Comparison of ENCODE assay signal across 27 mouse cellular contexts in the genomic region with DNA sequence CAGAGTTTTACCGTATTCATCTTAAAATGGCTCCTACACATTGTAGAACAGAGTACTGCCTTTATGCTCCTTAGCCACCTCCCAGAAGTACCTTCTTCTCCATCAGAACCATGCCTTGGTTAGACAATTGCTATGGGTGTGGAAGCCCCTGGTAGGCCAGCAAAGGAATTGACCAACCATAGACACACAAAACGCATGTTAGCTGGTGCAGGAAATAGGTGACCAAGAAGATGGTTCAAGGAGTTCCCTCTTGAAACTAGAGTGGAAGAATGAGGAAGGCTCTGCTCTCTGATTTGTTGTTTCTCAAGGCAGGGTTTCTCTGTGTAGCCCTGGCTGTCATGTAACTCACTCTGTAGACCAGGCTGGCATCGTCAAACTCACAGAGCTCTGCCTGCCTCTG.
DNase-seq lines count a peak whose midpoint lies in the region; ATAC-seq and TF ChIP-seq lines count a peak whose summit lies in the region.
"Had no signal": no experiment of that assay in that cellular context is flagged by ENCODE, and none has a peak within 500 bp of the region (broad histone marks: within the 10 kb centered on the region; RNA-seq: fewer than 3 reads in every experiment).

No protein-coding gene starts in this region.

- no peak for TF ChIP-seq POLR2A in bone marrow macrophage, adult 2 months (IDR thresholded peaks at IDR 0.05; ENCODE audit: borderline replicate concordance, low read depth, low read length)
- TF ChIP-seq POLR2A in lung, adult 2 months (IDR thresholded peaks at IDR 0.05; ENCODE audit: borderline replicate concordance, extremely low read depth, low read depth, low read length) = no peak

- H3K4me1 ChIP-seq in bone marrow macrophage, adult 2 months (ENCODE audit: control insufficient read depth, insufficient read depth, low read length) = peaks cover 59% of the 10 kb centered on the region
- H3K4me1 ChIP-seq in lung, adult 2 months (ENCODE audit: control insufficient read depth, insufficient read depth, low read length) = peaks cover 2% of the 10 kb centered on the region

- peak overlapping the region; percentile 81 for H3K27ac ChIP-seq in bone marrow macrophage, adult 2 months (ENCODE audit: insufficient read depth, low read depth, low read length)
- H3K27ac ChIP-seq: gastrocnemius, adult 2 months; heart, embryonic 15.5 days; hindbrain, embryonic 10.5 days; hindbrain, embryonic 13.5 days; hindbrain, postnatal 0 days had no signal

- 91% methylated on average over 3 of the region's 3 CpGs for WGBS in lung, adult 2 months

- no peak for DNase-seq in left cerebral cortex, adult 9 months (ENCODE audit: low spot score in 2 of 2)
- DNase-seq in layer of hippocampus, adult 8-10 months (ENCODE audit: low spot score in 2 of 2) = no peak
- no peak for DNase-seq in lung, adult 2 months
- DNase-seq: adrenal gland, adult 2 months; adrenal gland, postnatal 25 days; cerebellum, adult 11 months; cerebellum, adult 8-10 months; cerebellum, postnatal 10 days; cerebellum, postnatal 36 days; forebrain, postnatal 0 days; gastrocnemius, adult 2 months; gastrocnemius, postnatal 14 days; heart, adult 18-20 months; heart, postnatal 10 days; heart, postnatal 36 days had no signal

- H3K4me3 ChIP-seq in bone marrow macrophage, adult 2 months (ENCODE audit: insufficient read depth, low read length) = no peak overlapping the region
- H3K4me3 ChIP-seq in lung, adult 2 months (replicated peaks; ENCODE audit: extremely low read depth, low read depth, low read length) = no peak overlapping the region
- H3K4me3 ChIP-seq: forebrain, embryonic 10.5 days; gastrocnemius, adult 2 months; heart, embryonic 12.5 days; heart, embryonic 15.5 days; hindbrain, embryonic 10.5 days; hindbrain, embryonic 13.5 days had no signal

- peak; percentile 63 for ATAC-seq in granulocyte monocyte progenitor cell, adult 5-6 weeks (replicated peaks; ENCODE audit: poor library complexity, severe bottlenecking)
- peak; percentile 28 for ATAC-seq in megakaryocyte progenitor cell, adult 5-6 weeks (replicated peaks; ENCODE audit: poor library complexity)
- ATAC-seq: CD4-positive, CD25-positive, alpha-beta regulatory T cell, adult 4 months; forebrain, embryonic 14.5 days; forebrain, postnatal 0 days; hindbrain, postnatal 0 days; intestine, postnatal 0 days had no signal

- no peak for TF ChIP-seq CTCF in bone marrow macrophage, adult 2 months (IDR thresholded peaks at IDR 0.05; ENCODE audit: low read depth, low read length)
- no peak for TF ChIP-seq CTCF in lung, adult 2 months (IDR thresholded peaks at IDR 0.05; ENCODE audit: insufficient read depth, low read length)
